Mouse (Mus musculus): ENCODE measurements around the gene Gsdme.

DNA sequence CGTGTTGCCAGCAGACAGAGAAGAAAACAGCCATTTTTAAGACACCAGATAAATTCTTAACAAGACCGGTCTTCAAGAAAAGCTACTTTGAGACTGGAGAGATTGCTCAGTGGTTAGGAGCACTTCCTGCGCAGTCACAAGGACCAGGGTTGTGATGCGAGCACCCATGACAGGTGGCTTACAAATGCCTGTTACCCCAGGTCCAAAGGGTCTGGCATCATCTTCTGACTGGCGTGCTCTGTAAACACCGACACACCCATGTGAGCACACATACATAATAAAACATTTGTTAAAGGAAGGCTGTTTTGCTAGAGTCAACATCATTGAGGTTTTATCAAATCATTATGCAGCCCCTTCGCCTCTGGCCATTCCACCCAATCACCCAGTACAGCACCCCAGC is 16.0 kb upstream of the Gsdme start:
- TF ChIP-seq CTCF (IDR thresholded peaks at IDR 0.05; ENCODE audit: low read depth, low read length) (no peak), POLR2A (IDR thresholded peaks at IDR 0.05; ENCODE audit: extremely low read depth, insufficient read depth, low read length) (no peak)
